ENCODE assay signal across 29 mouse cellular contexts in the genomic region with DNA sequence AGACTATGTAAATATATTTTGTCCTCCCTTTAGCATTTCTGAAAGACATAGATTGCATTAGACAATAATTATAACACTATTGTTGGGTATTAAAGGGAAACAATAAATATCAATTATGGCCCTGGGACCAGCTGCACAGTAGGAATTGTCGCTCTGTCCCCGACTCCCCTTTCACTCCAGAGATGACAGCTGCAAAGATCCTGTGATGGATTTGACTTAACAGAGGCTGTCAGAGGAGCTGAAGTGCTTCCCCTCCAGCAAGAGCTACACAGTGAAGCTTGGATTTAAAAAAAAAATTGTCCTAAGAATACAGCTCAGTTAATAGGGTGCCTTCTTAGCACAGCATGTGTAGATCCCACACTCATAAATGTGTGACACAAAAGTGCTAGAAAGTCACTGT. TPM values are rescaled to one million over a fixed set of nuclear protein-coding genes. Genes with fewer than 3 reads are reported as not detected.
A peak's percentile ranks its signal among the peaks of the same experiment; 100 is the strongest.
DNase-seq lines count a peak whose midpoint lies in the region; ATAC-seq lines count a peak whose summit lies in the region.
"Had no signal": no experiment of that assay in that cellular context is flagged by ENCODE, and none has a peak within 500 bp of the region (broad histone marks: within the 10 kb centered on the region; RNA-seq: fewer than 3 reads in every experiment).

No protein-coding gene starts in this region.

- 53% methylated on average over 2 of the region's 2 CpGs for WGBS in forebrain, embryonic 13.5 days
- 68% methylated on average over 2 of the region's 2 CpGs for WGBS in forebrain, embryonic 11.5 days
- WGBS in forebrain, embryonic 15.5 days: 42% methylated on average over 2 of the region's 2 CpGs

- no peaks in the 10 kb centered on the region for H3K9me3 ChIP-seq in forebrain, embryonic 13.5 days (replicated peaks)
- no peaks in the 10 kb centered on the region for H3K9me3 ChIP-seq in forebrain, embryonic 11.5 days (ENCODE audit: control insufficient read depth, low read length)
- no peaks in the 10 kb centered on the region for H3K9me3 ChIP-seq in forebrain, embryonic 15.5 days
- H3K9me3 ChIP-seq: embryonic facial prominence, embryonic 12.5 days; heart, embryonic 12.5 days; heart, embryonic 15.5 days; hindbrain, embryonic 10.5 days; hindbrain, embryonic 13.5 days; intestine, embryonic 15.5 days had no signal

- no peaks in the 10 kb centered on the region for H3K36me3 ChIP-seq in forebrain, embryonic 13.5 days (ENCODE audit: poor library complexity, severe bottlenecking)
- no peaks in the 10 kb centered on the region for H3K36me3 ChIP-seq in forebrain, embryonic 11.5 days (ENCODE audit: control insufficient read depth, insufficient read depth, low read length)
- no peaks in the 10 kb centered on the region for H3K36me3 ChIP-seq in forebrain, embryonic 15.5 days
- H3K36me3 ChIP-seq: embryonic facial prominence, embryonic 12.5 days; heart, embryonic 12.5 days; heart, embryonic 15.5 days; hindbrain, embryonic 10.5 days; hindbrain, embryonic 13.5 days; intestine, embryonic 15.5 days had no signal

- H3K9ac ChIP-seq in forebrain, embryonic 13.5 days: no peak overlapping the region
- H3K9ac ChIP-seq in forebrain, embryonic 11.5 days (ENCODE audit: low read length): no peak overlapping the region
- H3K9ac ChIP-seq in forebrain, embryonic 15.5 days (replicated peaks): no peak overlapping the region
- H3K9ac ChIP-seq: embryonic facial prominence, embryonic 12.5 days; heart, embryonic 12.5 days; heart, embryonic 15.5 days; hindbrain, embryonic 13.5 days; intestine, embryonic 15.5 days had no signal

- no peak overlapping the region for H3K4me2 ChIP-seq in forebrain, embryonic 13.5 days
- H3K4me2 ChIP-seq in forebrain, embryonic 11.5 days (ENCODE audit: low read depth, low read length, severe bottlenecking): no peak overlapping the region
- H3K4me2 ChIP-seq in forebrain, embryonic 15.5 days (replicated peaks): no peak overlapping the region
- H3K4me2 ChIP-seq: embryonic facial prominence, embryonic 12.5 days; heart, embryonic 12.5 days; heart, embryonic 15.5 days; hindbrain, embryonic 13.5 days; intestine, embryonic 15.5 days had no signal

- intact Hi-C loops in left cerebral cortex, postnatal 14 days (cut with DNase I): no loop called here

- H3K4me1 ChIP-seq in forebrain, embryonic 13.5 days: no peaks in the 10 kb centered on the region
- no peaks in the 10 kb centered on the region for H3K4me1 ChIP-seq in forebrain, embryonic 11.5 days (replicated peaks; ENCODE audit: control insufficient read depth, insufficient read depth, low read length)
- H3K4me1 ChIP-seq in forebrain, embryonic 15.5 days: no peaks in the 10 kb centered on the region
- H3K4me1 ChIP-seq: embryonic facial prominence, embryonic 12.5 days; heart, embryonic 12.5 days; heart, embryonic 15.5 days; hindbrain, embryonic 10.5 days; hindbrain, embryonic 13.5 days; intestine, embryonic 15.5 days had no signal

- DNase-seq in forebrain, embryonic 11.5 days (ENCODE audit: low spot score): no peak
- peak; percentile 29 for DNase-seq in retina, embryonic 14.5 days (ENCODE audit: low spot score)
- DNase-seq in left cerebral cortex, postnatal 14 days (ENCODE audit: low spot score in 2 of 2): no peak
- no peak for DNase-seq in ovary, postnatal 10 days (ENCODE audit: low spot score)
- DNase-seq: adrenal gland, adult 2 months; adrenal gland, postnatal 14 days; cerebellum, adult 18-20 months; cerebellum, adult 9-10 months; cerebellum, postnatal 14 days; gastrocnemius, adult 2 months; gastrocnemius, postnatal 14 days; heart, adult 18-20 months; heart, postnatal 10 days; heart, postnatal 36 days; kidney, adult 18-20 months had no signal

- no peaks in the 10 kb centered on the region for H3K27me3 ChIP-seq in forebrain, embryonic 13.5 days
- H3K27me3 ChIP-seq in forebrain, embryonic 11.5 days (ENCODE audit: control insufficient read depth, insufficient read depth, low read length): no peaks in the 10 kb centered on the region
- no peaks in the 10 kb centered on the region for H3K27me3 ChIP-seq in forebrain, embryonic 15.5 days
- H3K27me3 ChIP-seq: embryonic facial prominence, embryonic 12.5 days; heart, embryonic 15.5 days; hindbrain, embryonic 13.5 days; intestine, embryonic 15.5 days had no signal

- ATAC-seq in forebrain, embryonic 13.5 days: peak; percentile 73; the same call in 1 of the 2 replicates
- no peak for ATAC-seq in forebrain, embryonic 11.5 days (replicated peaks; ENCODE audit: low FRiP score)
- ATAC-seq in forebrain, embryonic 15.5 days (replicated peaks): peak; percentile 55; the same call in 1 of the 2 replicates
- ATAC-seq: CD4-positive, CD25-positive, alpha-beta regulatory T cell, adult 4 months; hindbrain, embryonic 16.5 days; intestine, embryonic 15.5 days had no signal

- H3K27ac ChIP-seq in forebrain, embryonic 13.5 days: no peak overlapping the region
- H3K27ac ChIP-seq in forebrain, embryonic 11.5 days (ENCODE audit: low read depth, low read length): no peak overlapping the region
- H3K27ac ChIP-seq in forebrain, embryonic 15.5 days (replicated peaks): peak overlapping the region; percentile 23; the same call in 1 of the 2 replicates
- H3K27ac ChIP-seq: embryonic facial prominence, embryonic 12.5 days; gastrocnemius, adult 2 months; heart, embryonic 15.5 days; hindbrain, embryonic 10.5 days; hindbrain, embryonic 13.5 days; intestine, embryonic 15.5 days had no signal

- H3K4me3 ChIP-seq in forebrain, embryonic 13.5 days: no peak overlapping the region
- H3K4me3 ChIP-seq in forebrain, embryonic 11.5 days (ENCODE audit: low read depth, low read length): no peak overlapping the region
- no peak overlapping the region for H3K4me3 ChIP-seq in forebrain, embryonic 15.5 days
- H3K4me3 ChIP-seq: embryonic facial prominence, embryonic 12.5 days; erythroblast, embryonic 14.5 days; gastrocnemius, adult 2 months; heart, embryonic 12.5 days; heart, embryonic 15.5 days; hindbrain, embryonic 10.5 days; hindbrain, embryonic 13.5 days; intestine, embryonic 15.5 days had no signal

RNA-seq across cellular contexts. Expression of a gene that starts 13.1 kb away (rescaled TPM):
- not detected in 2 replicates for polyA plus RNA-seq in forebrain, embryonic 13.5 days (2015; fragmentation: Nextera tagmentation; extraction: Ambion mirVana)
- polyA plus RNA-seq in forebrain, embryonic 11.5 days (2014; fragmentation: Nextera tagmentation; extraction: Ambion mirVana): not detected in 2 replicates
- polyA plus RNA-seq in forebrain, embryonic 15.5 days (2015; fragmentation: Nextera tagmentation; extraction: Ambion mirVana): not detected in 2 replicates
- not detected for total RNA-seq in left cerebral cortex, postnatal 14 days (2021)
- total RNA-seq: adrenal gland, adult 2 months; gastrocnemius, adult 2 months; gastrocnemius, postnatal 14 days; heart, postnatal 10 days; heart, postnatal 36 days; MEL had no signal
- polyA plus RNA-seq: adrenal gland, adult 2 months; C2C12; embryonic facial prominence, embryonic 12.5 days; erythroblast, embryonic 14.5 days; frontal cortex, adult 2 months; heart, embryonic 12.5 days; heart, embryonic 15.5 days; hindbrain, embryonic 10.5 days; hindbrain, embryonic 13.5 days; hindbrain, embryonic 16.5 days had no signal
